Mouse (Mus musculus): ENCODE results near the gene Rer1. TPM values are rescaled to one million over a fixed set of nuclear protein-coding genes. Genes with fewer than 3 reads are reported as not detected.

Rer1 gene
- total RNA-seq, 4 experiments from 2014 or later: 52.2 to 64.6 (median 59.8) TPM

GRCm38 (mm10) chr4:155024170-155025010 is 61.8 kb downstream of the Rer1 start:
- no peak for DNase-seq (ENCODE audit: low spot score in 2 of 2)

Other genes with a start within 250 kb of the Rer1 start
- gene Ttc34, start 248.9 kb downstream of the Rer1 start, total RNA-seq (2022): not detected
- not detected for gene Mmel1, start 216.8 kb downstream of the Rer1 start, total RNA-seq (2022)
- 10 to 100 TPM; 84.8 to 99.7 (median 97.8) TPM for gene Fam213b, start 187.2 kb downstream of the Rer1 start, total RNA-seq (2022)
- gene Tnfrsf14, start 157.8 kb downstream of the Rer1 start, total RNA-seq (2022): 1 to 10 TPM; 1.2 to 3.5 (median 1.9) TPM
- not detected for gene Hes5, start 125.5 kb downstream of the Rer1 start, total RNA-seq (2022)
- gene Pank4, start 122.3 kb downstream of the Rer1 start, total RNA-seq (2022): 10 to 100 TPM; 28.2 to 31.7 (median 31.5) TPM
- under 1 TPM in 3 of 4 experiments, not detected in 1; 0.13 to 0.73 (median 0.15) TPM for gene Plch2, start 29.6 kb downstream of the Rer1 start, total RNA-seq (2022)
- gene Pex10, start 19.4 kb downstream of the Rer1 start, total RNA-seq (2022): 10 to 100 TPM; 10.4 to 12.4 (median 11.4) TPM
- gene Morn1, start 195 bp upstream of the Rer1 start, total RNA-seq (2022): 1 to 10 TPM; 1.2 to 2.1 (median 1.4) TPM
- 10 to 100 TPM; 25.8 to 29.6 (median 28.3) TPM for gene Ski, start 136.2 kb upstream of the Rer1 start, total RNA-seq (2022)
- gene Faap20, start 163.4 kb upstream of the Rer1 start, total RNA-seq (2022): 1 to 10 TPM; 3.6 to 6.8 (median 5.0) TPM

Measured in gastrocnemius, adult 8-10 months (tissue).